Mouse (Mus musculus) midbrain, embryonic 12.5 days (tissue): ENCODE measurements around the gene Nme2. TPM values are rescaled to one million over a fixed set of nuclear protein-coding genes. Genes with fewer than 3 reads are reported as not detected.

Experiments used
- ATAC-seq: fragments of 200-750 bp; cut with Nextera tagmentation; 2 replicates; pipeline ENCODE4 v1.8.0; 2017; ENCODE audit warnings: low read depth, moderate TSS enrichment, moderate library complexity; ENCODE audit not compliant: low FRiP score
- H3K27ac ChIP-seq: fragments of 300-500 bp; sonication (generic); replicated peaks from 2 replicates; pipeline ENCODE4 v1.5.1; 2016; ENCODE audit warnings: mild to moderate bottlenecking
- H3K27me3 ChIP-seq: fragments of 300-500 bp; sonication (generic); 2 replicates; pipeline ENCODE4 v1.6.1; 2016; ENCODE audit warnings: mild to moderate bottlenecking
- H3K36me3 ChIP-seq: fragments of 300-500 bp; sonication (generic); 2 replicates; pipeline ENCODE4 v1.6.1; 2016
- H3K4me1 ChIP-seq: fragments of 300-500 bp; sonication (generic); 2 replicates; pipeline ENCODE4 v1.6.1; 2016
- H3K4me2 ChIP-seq: fragments of 300-500 bp; sonication (generic); replicated peaks from 2 replicates; pipeline ENCODE4 v1.6.1; 2016; ENCODE audit warnings: mild to moderate bottlenecking, moderate library complexity
- H3K4me3 ChIP-seq: fragments of 300-500 bp; sonication (generic); 2 replicates; pipeline ENCODE4 v1.5.1; 2016; ENCODE audit warnings: mild to moderate bottlenecking
- H3K9ac ChIP-seq: fragments of 300-500 bp; sonication (generic); replicated peaks from 2 replicates; pipeline ENCODE4 v1.6.1; 2016; ENCODE audit warnings: mild to moderate bottlenecking, moderate library complexity
- H3K9me3 ChIP-seq: fragments of 300-500 bp; sonication (generic); 2 replicates; pipeline ENCODE4 v1.6.1; 2016; ENCODE audit warnings: mild to moderate bottlenecking
- WGBS: fragments of 180-500 bp; shearing (Covaris S2); methylation state at CpG from one replicate; pipeline ENCODE4 v1.1.7; 2016; 5-methylcytosine and 5-hydroxymethylcytosine counted together
- polyA plus RNA-seq: library from polyadenylated mRNA; unstranded; fragments of >200 nt; fragmentation: Nextera tagmentation; extraction: Ambion mirVana; gene quantifications from 2 replicates; pipeline ENCODE4 v1.2.1, GENCODE M21; 2016

The Nme2 gene
- polyA plus RNA-seq: 106 and 110 TPM in 2 replicates

DNA sequence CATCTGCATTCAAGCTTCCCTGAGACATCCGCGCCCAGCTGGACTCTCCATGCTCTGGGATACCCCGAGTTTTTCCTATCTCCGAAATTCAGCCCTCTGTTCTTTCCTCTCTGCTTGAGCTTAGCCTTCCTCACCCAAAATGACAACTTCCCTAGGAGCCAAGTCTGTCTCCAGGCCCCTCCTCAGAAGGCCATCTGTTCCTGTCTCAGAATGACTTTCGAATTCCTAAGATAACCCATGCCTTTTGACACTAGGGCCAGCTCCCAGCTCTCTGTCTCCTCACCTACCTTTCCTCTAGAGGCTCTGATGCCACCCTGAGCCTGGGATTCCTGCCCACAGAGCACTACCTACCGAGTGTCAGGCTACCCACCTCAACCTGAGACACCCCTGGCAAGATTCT, at the start of gene Nme2:
TSS of gene Nme2 (minus strand) at position 101 of the 400 bp plus-strand sequence.
- Histone ChIP-seq H3K9me3 (no peaks in the 10 kb centered on the region), H3K27me3 (no peaks in the 10 kb centered on the region), H3K4me3 (peak within 1 kb of the TSS; percentile 69), H3K4me2 (peak within 1 kb of the TSS; percentile 93), H3K9ac (peak within 1 kb of the TSS; percentile 67), H3K4me1 (peaks cover 25% of the 10 kb centered on the region), H3K27ac (peak within 1 kb of the TSS; percentile 88), H3K36me3 (peaks cover 60% of the 10 kb centered on the region)
- ATAC-seq: no peak; the same call in none of the 2 replicates
- 3% methylated on average over 6 of the region's 6 CpGs for WGBS

GRCm38 (mm10) chr11:94003346-94003745, 47.3 kb upstream of the Nme2 start:
- WGBS: 92% methylated on average over 2 of the region's 2 CpGs
- no peak overlapping the region for H3K27ac ChIP-seq
- H3K36me3 ChIP-seq: no peaks in the 10 kb centered on the region
- H3K4me1 ChIP-seq: peaks cover 4% of the 10 kb centered on the region
- H3K9me3 ChIP-seq: no peaks in the 10 kb centered on the region
- no peak overlapping the region for H3K4me2 ChIP-seq
- H3K9ac ChIP-seq: no peak overlapping the region
- H3K27me3 ChIP-seq: no peaks in the 10 kb centered on the region
- ATAC-seq: no peak
- H3K4me3 ChIP-seq: no peak overlapping the region

DNA sequence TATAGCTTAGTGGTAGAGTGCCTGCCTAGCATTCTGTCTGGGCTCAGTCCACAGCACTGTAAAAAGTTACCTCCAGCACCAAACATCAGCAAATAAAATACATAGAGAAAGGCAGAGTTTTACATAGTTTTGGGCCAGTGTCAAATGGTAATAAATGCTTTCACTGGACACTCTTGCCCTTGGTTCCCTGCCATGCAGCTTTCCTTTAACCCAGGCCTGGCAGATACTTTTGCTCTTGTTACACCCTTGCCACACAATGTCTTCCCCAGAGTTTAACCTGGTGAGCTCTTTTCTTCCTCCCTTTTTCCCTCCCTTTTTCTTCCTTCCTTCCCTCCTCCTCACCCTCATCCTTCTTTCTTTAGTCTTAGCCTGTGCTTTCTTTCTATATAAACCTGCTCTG, 43.2 kb upstream of the Nme2 start:
- Histone ChIP-seq H3K9me3 (no peaks in the 10 kb centered on the region), H3K9ac (no peak overlapping the region), H3K36me3 (no peaks in the 10 kb centered on the region), H3K27ac (no peak overlapping the region), H3K27me3 (no peaks in the 10 kb centered on the region), H3K4me3 (no peak overlapping the region), H3K4me2 (no peak overlapping the region), H3K4me1 (peaks cover 29% of the 10 kb centered on the region)
- ATAC-seq: no peak

GRCm38 (mm10) chr11:93997141-93997775, 41.2 kb upstream of the Nme2 start:
- Histone ChIP-seq H3K4me1 (peaks cover 29% of the 10 kb centered on the region), H3K4me2 (peak overlapping the region; percentile 97), H3K9me3 (no peaks in the 10 kb centered on the region), H3K36me3 (no peaks in the 10 kb centered on the region), H3K9ac (peak overlapping the region; percentile 92), H3K4me3 (peak overlapping the region; percentile 93), H3K27me3 (no peaks in the 10 kb centered on the region), H3K27ac (no peak overlapping the region)
- 40% methylated on average over 13 of the region's 13 CpGs for WGBS
- no peak for ATAC-seq

GRCm38 (mm10) chr11:93996306-93997140, 40.5 kb upstream of the Nme2 start:
- ATAC-seq: no peak; the same call in 1 of the 2 replicates
- peak overlapping the region; percentile 94 for H3K27ac ChIP-seq
- WGBS: under 1% methylated on average over 58 of the region's 58 CpGs

GRCm38 (mm10) chr11:93995720-93996305, 39.8 kb upstream of the Nme2 start, which contains the start of gene Spag9:
Spag9 (plus strand) TSS chr11:93996091.
- H3K27ac ChIP-seq: peak within 1 kb of the TSS; percentile 94
- H3K4me2 ChIP-seq: peak within 1 kb of the TSS; percentile 97
- H3K36me3 ChIP-seq: no peaks in the 10 kb centered on the region
- peak; percentile 93 for ATAC-seq
- WGBS: under 1% methylated on average over 51 of the region's 70 CpGs
- peaks cover 29% of the 10 kb centered on the region for H3K4me1 ChIP-seq
- peak within 1 kb of the TSS; percentile 93 for H3K4me3 ChIP-seq
- no peaks in the 10 kb centered on the region for H3K9me3 ChIP-seq
- no peaks in the 10 kb centered on the region for H3K27me3 ChIP-seq
- H3K9ac ChIP-seq: peak within 1 kb of the TSS; percentile 92

More at GRCm38 (mm10) chr11:93996306-93997140, 40.5 kb upstream of the Nme2 start:
- H3K4me1 ChIP-seq: peaks cover 29% of the 10 kb centered on the region
- peak overlapping the region; percentile 93 for H3K4me3 ChIP-seq
- H3K4me2 ChIP-seq: peak overlapping the region; percentile 97
- no peaks in the 10 kb centered on the region for H3K27me3 ChIP-seq
- no peaks in the 10 kb centered on the region for H3K9me3 ChIP-seq
- peak overlapping the region; percentile 92 for H3K9ac ChIP-seq
- H3K36me3 ChIP-seq: no peaks in the 10 kb centered on the region

DNA sequence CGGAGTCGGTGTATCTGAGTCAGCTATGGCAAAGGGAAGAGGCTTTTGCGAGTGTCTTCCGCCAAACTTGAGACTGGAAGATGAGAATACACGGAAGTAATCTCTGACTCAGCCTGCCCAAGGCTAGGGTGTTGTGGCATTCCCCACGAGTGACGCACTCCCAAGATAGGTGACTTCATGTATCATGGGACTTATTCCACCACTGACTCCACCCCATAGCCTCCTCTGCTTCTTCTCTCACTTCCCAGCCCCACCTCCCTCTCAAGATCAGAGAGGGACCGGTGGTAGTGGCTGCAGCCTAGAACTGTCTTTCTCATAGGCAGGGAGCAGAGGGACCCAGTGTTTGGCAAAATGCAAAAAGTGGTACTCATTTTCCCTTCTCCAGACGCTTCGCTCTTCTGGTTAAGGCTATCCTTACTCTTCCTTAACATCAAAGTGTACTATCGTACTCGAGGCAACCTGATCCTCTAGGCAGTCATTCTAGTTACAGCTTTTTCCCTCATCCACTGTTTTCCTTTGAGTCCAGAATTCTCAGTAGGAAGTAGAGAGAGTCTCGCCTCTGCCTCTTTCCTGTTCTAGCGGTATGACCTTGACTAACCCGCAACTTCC, 39.2 kb upstream of the Nme2 start:
- Histone ChIP-seq H3K4me1 (peaks cover 29% of the 10 kb centered on the region), H3K27ac (peak overlapping the region; percentile 94), H3K4me3 (peak overlapping the region; percentile 93), H3K36me3 (no peaks in the 10 kb centered on the region), H3K9me3 (no peaks in the 10 kb centered on the region), H3K27me3 (no peaks in the 10 kb centered on the region), H3K4me2 (peak overlapping the region; percentile 97), H3K9ac (peak overlapping the region; percentile 56)
- 11% methylated on average over 15 of the region's 15 CpGs for WGBS
- peak; percentile 11 for ATAC-seq

DNA sequence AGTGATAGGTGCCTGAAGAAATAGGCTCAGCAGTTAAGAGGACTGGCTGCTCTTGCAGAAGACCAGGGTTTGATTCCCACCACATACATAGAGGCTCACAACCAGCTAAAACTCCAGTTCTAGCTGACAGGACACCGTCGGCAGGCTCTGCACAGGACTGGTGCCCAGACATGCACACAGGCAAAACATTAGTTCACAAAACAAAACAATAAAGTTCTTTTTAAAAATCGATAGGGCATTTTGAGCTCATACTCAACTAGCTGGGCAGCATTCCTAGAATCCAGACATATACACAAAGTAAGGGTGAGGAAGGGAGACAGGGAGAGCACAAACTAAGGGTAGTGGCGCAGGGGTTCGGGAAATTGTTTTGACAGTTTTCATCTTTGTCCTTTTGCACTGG, 38.5 kb upstream of the Nme2 start:
- H3K4me1 ChIP-seq: peaks cover 29% of the 10 kb centered on the region
- WGBS: 67% methylated on average over 5 of the region's 5 CpGs
- no peaks in the 10 kb centered on the region for H3K36me3 ChIP-seq
- H3K4me3 ChIP-seq: peak overlapping the region; percentile 93; the same call in 1 of the 2 replicates
- 0 out of 2 replicates have a peak overlapping the region, but pooled peaks have one; percentile 11 for H3K9ac ChIP-seq
- H3K9me3 ChIP-seq: no peaks in the 10 kb centered on the region
- H3K27ac ChIP-seq: no peak overlapping the region; the same call in 1 of the 2 replicates
- H3K4me2 ChIP-seq: peak overlapping the region; percentile 97
- ATAC-seq: no peak
- H3K27me3 ChIP-seq: no peaks in the 10 kb centered on the region

GRCm38 (mm10) chr11:93988328-93989062, 32.4 kb upstream of the Nme2 start:
- H3K27ac ChIP-seq: no peak overlapping the region
- ATAC-seq: no peak
- H3K4me3 ChIP-seq: no peak overlapping the region
- no peaks in the 10 kb centered on the region for H3K36me3 ChIP-seq
- no peaks in the 10 kb centered on the region for H3K4me1 ChIP-seq
- no peaks in the 10 kb centered on the region for H3K9me3 ChIP-seq
- no peaks in the 10 kb centered on the region for H3K27me3 ChIP-seq
- 76% methylated on average over 12 of the region's 12 CpGs for WGBS
- H3K9ac ChIP-seq: no peak overlapping the region
- H3K4me2 ChIP-seq: no peak overlapping the region

- Histone ChIP-seq H3K4me2 (no peak overlapping the region), H3K4me3 (no peak overlapping the region), H3K27me3 (peaks cover 3% of the 10 kb centered on the region; the same call in 1 of the 2 replicates), H3K9ac (no peak overlapping the region), H3K9me3 (no peaks in the 10 kb centered on the region), H3K4me1 (no peaks in the 10 kb centered on the region), H3K36me3 (no peaks in the 10 kb centered on the region), H3K27ac (no peak overlapping the region)
- WGBS: 77% methylated on average over 8 of the region's 8 CpGs
- no peak for ATAC-seq
These were observed 31.7 kb upstream of the Nme2 start for GRCm38 (mm10) chr11:93987625-93988327.
